11 mouse cellular contexts compared by ENCODE assay signal in genomic region chr19:40658935-40659334, GRCm38 (mm10). TPM values are rescaled to one million over a fixed set of nuclear protein-coding genes. Genes with fewer than 3 reads are reported as not detected.
DNase-seq lines count a peak whose midpoint lies in the region; ATAC-seq and TF ChIP-seq lines count a peak whose summit lies in the region.
"Had no signal": no experiment of that assay in that cellular context is flagged by ENCODE, and none has a peak within 500 bp of the region (broad histone marks: within the 10 kb centered on the region; RNA-seq: fewer than 3 reads in every experiment).

No protein-coding gene starts in this region.

- H3K4me2 ChIP-seq in forebrain, embryonic 13.5 days: peak overlapping the region; percentile 62
- peak overlapping the region; percentile 64 for H3K4me2 ChIP-seq in kidney, embryonic 15.5 days
- H3K4me2 ChIP-seq in liver, postnatal 0 days (ENCODE audit: low read depth, low read length): peak overlapping the region; percentile 72
- peak overlapping the region; percentile 55; the same call in 1 of the 2 replicates for H3K4me2 ChIP-seq in neural tube, embryonic 14.5 days (ENCODE audit: low read depth, low read length)

- H3K36me3 ChIP-seq in forebrain, embryonic 13.5 days (ENCODE audit: poor library complexity, severe bottlenecking): no peaks in the 10 kb centered on the region
- H3K36me3 ChIP-seq in forebrain, embryonic 10.5 days (replicated peaks): no peaks in the 10 kb centered on the region
- H3K36me3 ChIP-seq in kidney, embryonic 15.5 days: no peaks in the 10 kb centered on the region
- no peaks in the 10 kb centered on the region for H3K36me3 ChIP-seq in liver, postnatal 0 days (replicated peaks; ENCODE audit: insufficient read depth, low read length)
- no peaks in the 10 kb centered on the region for H3K36me3 ChIP-seq in neural tube, embryonic 14.5 days (ENCODE audit: control insufficient read depth, insufficient read depth, low read length)

- 59% methylated on average over 5 of the region's 5 CpGs for WGBS in forebrain, embryonic 13.5 days
- 64% methylated on average over 5 of the region's 5 CpGs for WGBS in forebrain, embryonic 10.5 days
- WGBS in kidney, embryonic 15.5 days: 38% methylated on average over 5 of the region's 5 CpGs
- WGBS in liver, postnatal 0 days (ENCODE audit: insufficient replicate concordance): 52% methylated on average over 5 of the region's 5 CpGs
- WGBS in neural tube, embryonic 14.5 days: 48% methylated on average over 5 of the region's 5 CpGs

- no peak for DNase-seq in forebrain, embryonic 10.5 days (ENCODE audit: extremely low spot score, low spot score)
- DNase-seq in kidney, adult 11 months: no peak
- no peak for DNase-seq in liver, postnatal 0 days
- no peak for DNase-seq in ovary, postnatal 10 days (ENCODE audit: low spot score)
- DNase-seq in left cerebral cortex, adult 11 months (ENCODE audit: low spot score): no peak
- DNase-seq: cerebellum, adult 9-10 months; left cerebral cortex, postnatal 4 days; thymus, adult 18-20 months had no signal

- no peak for TF ChIP-seq CTCF in liver, postnatal 0 days (IDR thresholded peaks at IDR 0.05; ENCODE audit: low read depth)

- no peaks in the 10 kb centered on the region for H3K27me3 ChIP-seq in forebrain, embryonic 13.5 days
- H3K27me3 ChIP-seq in forebrain, embryonic 10.5 days (ENCODE audit: poor library complexity, severe bottlenecking): peaks cover 23% of the 10 kb centered on the region
- peaks cover 8% of the 10 kb centered on the region; the same call in 1 of the 2 replicates for H3K27me3 ChIP-seq in kidney, embryonic 15.5 days
- 0 out of 2 replicates have a peak, but pooled peaks cover 2% of the 10 kb centered on the region for H3K27me3 ChIP-seq in liver, postnatal 0 days (ENCODE audit: insufficient read depth, low read length)
- H3K27me3 ChIP-seq in neural tube, embryonic 14.5 days (ENCODE audit: control insufficient read depth, insufficient read depth, low read length): no peaks in the 10 kb centered on the region

- no peak for TF ChIP-seq EP300 in liver, postnatal 0 days (IDR thresholded peaks at IDR 0.05; ENCODE audit: low read depth)

- H3K27ac ChIP-seq in forebrain, embryonic 13.5 days: no peak overlapping the region
- H3K27ac ChIP-seq in forebrain, embryonic 10.5 days: no peak overlapping the region
- H3K27ac ChIP-seq in kidney, embryonic 15.5 days: no peak overlapping the region
- peak overlapping the region; percentile 29 for H3K27ac ChIP-seq in liver, postnatal 0 days (ENCODE audit: low read depth)
- no peak overlapping the region for H3K27ac ChIP-seq in neural tube, embryonic 14.5 days (ENCODE audit: low read depth, low read length)

- no peak overlapping the region for H3K4me3 ChIP-seq in forebrain, embryonic 13.5 days
- no peak overlapping the region for H3K4me3 ChIP-seq in forebrain, embryonic 10.5 days
- no peak overlapping the region for H3K4me3 ChIP-seq in kidney, embryonic 15.5 days (replicated peaks)
- H3K4me3 ChIP-seq in liver, postnatal 0 days (ENCODE audit: low read depth, low read length): no peak overlapping the region
- H3K4me3 ChIP-seq in neural tube, embryonic 14.5 days (ENCODE audit: low read depth, low read length): no peak overlapping the region

- H3K4me1 ChIP-seq in forebrain, embryonic 13.5 days: peaks cover 42% of the 10 kb centered on the region
- H3K4me1 ChIP-seq in forebrain, embryonic 10.5 days: peaks cover 21% of the 10 kb centered on the region
- peaks cover 19% of the 10 kb centered on the region for H3K4me1 ChIP-seq in kidney, embryonic 15.5 days
- peaks cover 19% of the 10 kb centered on the region for H3K4me1 ChIP-seq in liver, postnatal 0 days (ENCODE audit: insufficient read depth)
- H3K4me1 ChIP-seq in neural tube, embryonic 14.5 days (ENCODE audit: control insufficient read depth, insufficient read depth, low read length): 0 out of 2 replicates have a peak, but pooled peaks cover 7% of the 10 kb centered on the region

- H3K9me3 ChIP-seq in forebrain, embryonic 13.5 days (replicated peaks): no peaks in the 10 kb centered on the region
- H3K9me3 ChIP-seq in forebrain, embryonic 10.5 days: no peaks in the 10 kb centered on the region
- H3K9me3 ChIP-seq in kidney, embryonic 15.5 days (replicated peaks): no peaks in the 10 kb centered on the region
- no peaks in the 10 kb centered on the region for H3K9me3 ChIP-seq in liver, postnatal 0 days (ENCODE audit: low read length)
- no peaks in the 10 kb centered on the region for H3K9me3 ChIP-seq in neural tube, embryonic 14.5 days (ENCODE audit: control insufficient read depth, low read length)

- H3K9ac ChIP-seq in forebrain, embryonic 13.5 days: no peak overlapping the region; the same call in 1 of the 2 replicates
- H3K9ac ChIP-seq in kidney, embryonic 15.5 days: no peak overlapping the region
- H3K9ac ChIP-seq in liver, postnatal 0 days (replicated peaks): no peak overlapping the region
- no peak overlapping the region for H3K9ac ChIP-seq in neural tube, embryonic 14.5 days (replicated peaks; ENCODE audit: low read depth, low read length)

- no peak for ATAC-seq in forebrain, embryonic 13.5 days
- ATAC-seq in kidney, embryonic 15.5 days (replicated peaks; ENCODE audit: low FRiP score): no peak
- no peak for ATAC-seq in liver, postnatal 0 days
- no peak for ATAC-seq in neural tube, embryonic 14.5 days (ENCODE audit: low read depth)

RNA-seq across cellular contexts. Expression of gene Entpd1, which starts 46.8 kb away (rescaled TPM):
- polyA plus RNA-seq in forebrain, embryonic 13.5 days (2015; fragmentation: Nextera tagmentation; extraction: Ambion mirVana): 8.8 and 12.4 TPM in 2 replicates
- 2.6 and 3.7 TPM in 2 replicates for polyA plus RNA-seq in forebrain, embryonic 10.5 days (2016; fragmentation: Nextera tagmentation; extraction: Ambion mirVana)
- polyA plus RNA-seq in kidney, embryonic 15.5 days (2015; fragmentation: Nextera tagmentation; extraction: Ambion mirVana): 5.3 and 6.5 TPM in 2 replicates
- polyA plus RNA-seq in liver, postnatal 0 days (2015; fragmentation: Nextera tagmentation; extraction: Ambion mirVana): 5.1 and 5.7 TPM in 2 replicates
- polyA plus RNA-seq in neural tube, embryonic 14.5 days (2014; fragmentation: Nextera tagmentation; extraction: Ambion mirVana): 7.2 and 9.3 TPM in 2 replicates

RNA-seq across cellular contexts. Expression of gene Tctn3, which starts 46.9 kb away (rescaled TPM):
- polyA plus RNA-seq in forebrain, embryonic 13.5 days (2015; fragmentation: Nextera tagmentation; extraction: Ambion mirVana): 11.6 and 12.7 TPM in 2 replicates
- polyA plus RNA-seq in forebrain, embryonic 10.5 days (2016; fragmentation: Nextera tagmentation; extraction: Ambion mirVana): 12.0 and 12.6 TPM in 2 replicates
- 11.4 and 12.3 TPM in 2 replicates for polyA plus RNA-seq in kidney, embryonic 15.5 days (2015; fragmentation: Nextera tagmentation; extraction: Ambion mirVana)
- polyA plus RNA-seq in liver, postnatal 0 days (2015; fragmentation: Nextera tagmentation; extraction: Ambion mirVana): 1.7 and 1.8 TPM in 2 replicates
- polyA plus RNA-seq in neural tube, embryonic 14.5 days (2014; fragmentation: Nextera tagmentation; extraction: Ambion mirVana): 15.3 and 16.1 TPM in 2 replicates
